Mouse (Mus musculus): ENCODE measurements around the gene Vmn2r97. TPM values are rescaled to one million over a fixed set of nuclear protein-coding genes. Genes with fewer than 3 reads are reported as not detected.

The Vmn2r97 gene
- polyA plus RNA-seq (2014; fragmentation: Illumina TruSeq; extraction: RNeasy Lipid Tissue Mini Kit (QIAGEN cat#74804); ENCODE audit: insufficient read depth, low read depth, low replicate concordance), result 0.08 TPM

DNA sequence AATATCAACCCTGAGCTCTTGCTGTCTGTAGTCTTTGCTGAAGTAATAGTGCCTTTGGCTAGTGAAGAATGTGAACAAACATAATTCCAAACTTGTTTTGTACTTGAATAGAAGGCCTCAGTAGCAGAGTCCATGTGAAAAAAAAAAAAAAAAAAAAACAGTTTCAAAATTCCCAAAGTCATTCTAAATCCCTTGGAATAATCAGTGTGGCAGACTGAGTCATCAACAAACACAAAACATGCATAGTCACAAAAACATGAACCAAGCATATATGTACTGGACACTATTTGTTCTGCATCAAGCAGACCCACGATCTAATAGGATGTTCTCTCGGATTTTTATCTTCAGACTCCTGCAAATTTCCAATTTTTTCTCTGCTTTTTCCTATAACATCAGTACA lies at the start of gene Vmn2r97:
Vmn2r97 (plus strand) TSS at position 301 of the 400 bp plus-strand sequence.

Other genes with a start within 250 kb of the Vmn2r97 start
- not detected for gene Vmn2r98, start 139.2 kb downstream of the Vmn2r97 start, polyA plus RNA-seq (2014; fragmentation: Illumina TruSeq; extraction: RNeasy Lipid Tissue Mini Kit (QIAGEN cat#74804); ENCODE audit: insufficient read depth, low read depth, low replicate concordance)